Mouse (Mus musculus) T-helper 17 cell (primary cell): Measurements from ENCODE around the gene Def8.

Experiments used
- in situ Hi-C, 2 experiments: fragments of 300-600 bp; cut with MboI, MseI; formaldehyde crosslinking; loops; 1 replicate in 1 of 2; 2 replicates in 1 of 2; pipeline ENCODE4 v1.15.1; 2025; ENCODE audit warnings: high pct_unique_total_duplicates in 2 of 2

Def8 gene

DNA sequence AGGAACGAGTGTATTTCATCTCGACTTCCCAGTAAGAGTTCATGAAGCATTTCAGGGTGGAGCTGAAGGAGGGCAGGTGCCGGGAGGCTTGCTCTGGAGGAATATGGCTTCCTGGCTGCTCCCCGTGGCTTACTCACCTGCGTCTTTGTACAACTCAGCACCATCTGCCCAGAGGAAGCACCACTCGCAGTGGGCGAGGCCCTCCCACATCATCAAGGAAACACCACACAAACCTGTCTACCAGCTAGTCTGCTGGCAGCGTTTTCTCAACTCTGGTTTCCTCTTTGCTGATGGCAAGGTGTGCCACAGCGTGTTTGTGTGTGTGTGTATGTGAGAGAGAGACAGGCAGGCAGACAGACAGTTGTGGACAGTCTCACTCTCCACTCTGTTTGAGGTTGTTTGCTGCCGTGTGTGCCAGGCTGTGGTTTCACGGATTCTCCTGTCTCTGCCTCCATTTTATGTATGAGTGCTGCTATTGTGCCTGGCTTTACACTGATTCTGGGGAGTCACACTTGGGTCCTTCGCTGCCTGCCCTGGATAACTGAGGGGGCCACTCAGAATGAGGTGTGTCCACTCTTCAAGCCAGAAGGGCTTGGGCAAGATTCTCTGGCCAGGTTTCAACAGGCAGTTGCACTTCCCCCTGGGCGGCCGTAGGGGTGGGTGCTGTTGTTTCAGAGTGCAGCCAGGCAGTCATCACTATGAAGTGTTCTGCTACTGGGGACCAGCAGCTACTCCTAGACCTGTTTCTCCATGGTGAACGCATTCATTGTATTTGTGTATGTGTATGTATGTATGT lies 68.2 kb downstream of the Def8 start:
- in situ Hi-C loops = no loop called here

- in situ Hi-C loops = no loop called here
These were observed 69.6 kb downstream of the Def8 start for GRCm38 (mm10) chr8:123492898-123493297.

DNA sequence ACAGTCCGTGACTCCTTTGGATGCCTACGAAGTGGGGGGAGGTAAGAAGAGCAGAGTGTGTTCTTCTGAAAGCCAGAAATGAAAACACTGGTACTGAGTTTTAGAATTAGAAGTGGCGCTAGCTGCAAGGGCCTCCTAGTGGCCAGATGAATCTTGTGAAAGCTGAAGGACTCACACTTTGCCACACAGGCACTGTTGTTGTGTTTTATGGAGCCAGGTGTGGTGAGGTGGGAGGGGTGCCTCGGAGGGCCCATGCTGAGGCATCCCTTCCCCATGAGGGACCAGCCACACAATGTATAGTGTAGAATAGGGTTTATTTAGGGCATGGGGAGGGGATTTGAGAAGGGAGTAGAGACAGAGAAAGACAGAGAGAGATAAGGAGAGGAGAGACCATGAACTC lies 74.4 kb downstream of the Def8 start:
- in situ Hi-C loops = no loop called here

- in situ Hi-C loops = no loop called here
These were observed 75.6 kb downstream of the Def8 start for GRCm38 (mm10) chr8:123498963-123499362.

GRCm38 (mm10) chr8:123499556-123499955 lies 76.2 kb downstream of the Def8 start:
- in situ Hi-C loops = no loop called here

GRCm38 (mm10) chr8:123502192-123502591 lies 78.9 kb downstream of the Def8 start:
- in situ Hi-C loops = no loop called here

DNA sequence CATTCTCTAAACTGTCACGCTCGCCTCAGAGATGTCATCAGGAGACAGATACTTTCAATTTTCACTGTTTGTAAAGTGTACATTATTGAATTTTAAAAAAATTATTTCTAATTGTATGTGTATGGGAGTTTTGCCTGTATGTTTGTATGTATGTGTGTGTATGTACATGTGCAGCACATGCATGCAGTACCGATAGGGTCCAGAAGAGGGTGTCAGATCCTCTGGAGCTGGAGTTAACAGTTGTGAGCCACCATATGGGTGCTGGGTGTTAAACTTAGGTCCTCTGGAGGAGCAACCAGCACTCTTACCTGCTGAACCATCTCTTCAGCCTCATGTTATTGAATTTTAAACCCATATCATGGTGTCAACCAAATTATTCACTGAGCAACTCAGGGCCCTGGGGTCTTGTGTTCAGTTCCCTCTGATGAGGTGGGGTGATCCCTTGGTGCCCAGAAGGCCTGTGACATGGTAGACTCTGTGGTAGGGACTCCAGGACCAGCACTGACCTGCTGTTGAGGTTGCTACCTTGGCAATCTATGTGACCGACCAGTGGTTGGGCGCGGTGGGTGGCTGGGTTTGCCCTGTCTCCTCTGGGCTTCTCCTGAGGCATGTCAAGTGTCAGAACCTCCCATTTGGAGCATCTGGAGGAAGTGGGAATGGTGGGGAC lies 80.6 kb downstream of the Def8 start:
- in situ Hi-C loops = no loop called here

- in situ Hi-C loops = no loop called here
These were observed 81.4 kb downstream of the Def8 start for GRCm38 (mm10) chr8:123504591-123505195.

DNA sequence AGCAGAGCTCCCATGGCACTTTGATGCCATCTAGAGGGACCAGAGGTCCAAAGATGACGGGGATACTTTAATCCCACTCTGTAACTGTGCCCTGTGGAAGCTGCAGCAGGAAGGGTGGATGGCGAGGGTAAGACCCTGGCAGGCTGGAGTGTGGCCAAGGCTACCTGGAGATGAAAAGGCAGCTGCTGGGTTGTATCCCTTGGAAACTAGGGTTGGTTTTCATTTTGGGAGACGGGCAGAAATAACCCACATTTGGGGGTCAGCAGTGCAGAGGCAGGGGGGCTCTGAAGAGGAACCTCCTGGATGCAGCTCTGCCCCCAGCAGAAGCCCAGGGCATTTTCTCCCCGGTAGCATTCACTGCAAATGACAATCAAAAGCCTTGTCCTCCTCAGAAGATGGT lies 81.9 kb downstream of the Def8 start:
- in situ Hi-C loops = no loop called here

DNA sequence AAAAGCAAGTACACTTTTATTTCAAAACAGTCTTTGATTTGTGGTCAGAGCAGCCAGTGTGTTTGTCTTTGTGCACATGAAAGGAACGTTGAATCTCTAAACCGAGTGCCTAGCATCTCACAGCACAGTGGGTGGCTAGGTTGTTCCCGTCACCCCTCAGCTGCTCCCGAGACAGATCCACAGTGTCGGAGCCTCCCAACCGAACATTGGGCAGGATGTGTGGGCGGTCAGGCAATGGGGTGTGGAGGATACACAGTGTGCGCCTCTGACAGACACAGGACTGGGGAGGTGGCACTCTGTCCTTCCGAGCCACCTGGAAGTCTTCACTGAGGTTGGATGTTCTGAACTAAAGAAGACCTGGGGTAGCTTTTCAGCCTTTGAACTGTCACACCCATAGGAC lies 82.4 kb downstream of the Def8 start:
- in situ Hi-C loops = no loop called here

DNA sequence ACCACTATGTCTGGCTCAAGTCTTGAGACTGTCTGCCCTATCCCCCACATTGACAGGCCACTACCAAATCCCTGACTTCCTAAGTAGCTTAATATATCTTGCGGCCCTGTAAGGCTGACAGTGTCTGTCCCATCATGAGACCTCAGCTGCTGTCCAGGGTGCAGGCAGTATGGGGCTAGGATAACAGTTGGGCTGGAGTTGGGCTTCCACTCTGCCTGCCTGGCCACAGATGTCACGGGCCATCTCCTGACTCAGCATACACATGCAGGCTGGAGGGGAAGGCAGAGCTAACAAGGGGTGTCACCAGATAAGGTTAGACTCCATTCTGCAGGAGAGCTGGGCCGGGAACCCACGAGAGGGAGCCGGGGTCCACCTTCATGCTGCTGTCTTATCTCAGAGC lies 83.8 kb downstream of the Def8 start:
- in situ Hi-C loops = no loop called here

- in situ Hi-C loops = no loop called here
These were observed 87.5 kb downstream of the Def8 start for GRCm38 (mm10) chr8:123510819-123511218.
